9 mouse cellular contexts compared by ENCODE assay signal in the genomic region with DNA sequence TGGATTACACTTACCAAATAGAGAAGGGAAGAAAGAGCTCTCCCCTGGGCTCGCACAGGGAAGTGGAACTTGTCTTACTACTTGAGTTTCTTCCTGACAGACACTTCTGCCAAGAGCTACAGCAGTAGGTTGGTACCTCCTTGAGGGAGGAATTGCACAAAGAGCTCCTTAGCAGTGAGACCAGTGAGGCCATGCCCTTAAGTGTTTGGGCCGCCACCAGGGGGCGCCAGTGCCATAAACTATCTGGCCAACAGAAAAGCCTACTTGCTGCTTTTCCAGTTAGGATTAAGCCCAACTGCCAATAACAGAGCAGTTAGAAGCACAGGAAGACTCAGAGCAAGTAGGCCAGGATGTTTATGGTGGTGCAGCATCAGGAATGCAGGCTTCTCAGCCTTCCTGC. TPM values are rescaled to one million over a fixed set of nuclear protein-coding genes. Genes with fewer than 3 reads are reported as not detected.
DNase-seq lines count a peak whose midpoint lies in the region; ATAC-seq lines count a peak whose summit lies in the region.
"Had no signal": no experiment of that assay in that cellular context is flagged by ENCODE, and none has a peak within 500 bp of the region (broad histone marks: within the 10 kb centered on the region; RNA-seq: fewer than 3 reads in every experiment).

No protein-coding gene starts in this region.

- ATAC-seq in embryonic facial prominence, embryonic 14.5 days (ENCODE audit: low read depth): peak; percentile 84
- 0 out of 2 replicates have a peak, but pooled peaks have one; percentile 25 for ATAC-seq in kidney, embryonic 15.5 days (replicated peaks; ENCODE audit: low FRiP score)
- ATAC-seq in limb, embryonic 15.5 days (ENCODE audit: insufficient number of reproducible peaks, low FRiP score, low TSS enrichment, low read depth): peak; percentile 52; the same call in 1 of the 2 replicates
- peak; percentile 58; the same call in 1 of the 2 replicates for ATAC-seq in stomach, embryonic 16.5 days (ENCODE audit: insufficient read depth, low FRiP score)

- no peaks in the 10 kb centered on the region for H3K9me3 ChIP-seq in embryonic facial prominence, embryonic 14.5 days (ENCODE audit: control insufficient read depth, low read length)
- H3K9me3 ChIP-seq in kidney, embryonic 15.5 days (replicated peaks): no peaks in the 10 kb centered on the region
- no peaks in the 10 kb centered on the region for H3K9me3 ChIP-seq in limb, embryonic 15.5 days
- no peaks in the 10 kb centered on the region for H3K9me3 ChIP-seq in stomach, embryonic 16.5 days (replicated peaks; ENCODE audit: control insufficient read depth, low read length)

- H3K9ac ChIP-seq in embryonic facial prominence, embryonic 14.5 days (ENCODE audit: low read depth, low read length): no peak overlapping the region
- H3K9ac ChIP-seq in kidney, embryonic 15.5 days: no peak overlapping the region
- no peak overlapping the region for H3K9ac ChIP-seq in limb, embryonic 15.5 days
- no peak overlapping the region for H3K9ac ChIP-seq in stomach, embryonic 16.5 days (ENCODE audit: low read length)

- H3K4me2 ChIP-seq in embryonic facial prominence, embryonic 14.5 days (ENCODE audit: low read depth, low read length): no peak overlapping the region
- H3K4me2 ChIP-seq in kidney, embryonic 15.5 days: no peak overlapping the region
- no peak overlapping the region for H3K4me2 ChIP-seq in limb, embryonic 15.5 days
- no peak overlapping the region for H3K4me2 ChIP-seq in stomach, embryonic 16.5 days (ENCODE audit: low read depth, low read length)

- peak; percentile 78 for DNase-seq in CD4-positive helper T cell, adult 2 months (ENCODE audit: low read depth, low spot score)
- DNase-seq in adrenal gland, postnatal 4 days (ENCODE audit: low spot score in 2 of 2): peak; percentile 72 to 78
- peak; percentile 94 for DNase-seq in embryonic facial prominence, embryonic 14.5 days (ENCODE audit: low spot score)
- DNase-seq in heart, adult 8-10 months (ENCODE audit: low spot score): peak; percentile 79
- DNase-seq in neural tube, embryonic 10.5 days (ENCODE audit: extremely low spot score, low spot score): peak; percentile 89

- peaks cover 78% of the 10 kb centered on the region for H3K36me3 ChIP-seq in embryonic facial prominence, embryonic 14.5 days (ENCODE audit: control insufficient read depth, insufficient read depth, low read length)
- H3K36me3 ChIP-seq in kidney, embryonic 15.5 days: peaks cover 76% of the 10 kb centered on the region
- H3K36me3 ChIP-seq in limb, embryonic 15.5 days: peaks cover 71% of the 10 kb centered on the region
- H3K36me3 ChIP-seq in stomach, embryonic 16.5 days (ENCODE audit: control insufficient read depth, insufficient read depth, low read length): 0 out of 2 replicates have a peak, but pooled peaks cover 7% of the 10 kb centered on the region

- H3K4me1 ChIP-seq in embryonic facial prominence, embryonic 14.5 days (ENCODE audit: control insufficient read depth, insufficient read depth, low read length): no peaks in the 10 kb centered on the region
- H3K4me1 ChIP-seq in kidney, embryonic 15.5 days: no peaks in the 10 kb centered on the region
- no peaks in the 10 kb centered on the region; the same call in 1 of the 2 replicates for H3K4me1 ChIP-seq in limb, embryonic 15.5 days
- no peaks in the 10 kb centered on the region for H3K4me1 ChIP-seq in stomach, embryonic 16.5 days (ENCODE audit: control insufficient read depth, insufficient read depth, low read length)

- WGBS in embryonic facial prominence, embryonic 14.5 days: 17% methylated on average over 3 of the region's 3 CpGs
- 15% methylated on average over 3 of the region's 3 CpGs for WGBS in kidney, embryonic 15.5 days
- WGBS in limb, embryonic 15.5 days: 19% methylated on average over 3 of the region's 3 CpGs
- 14% methylated on average over 3 of the region's 3 CpGs for WGBS in stomach, embryonic 16.5 days

- H3K4me3 ChIP-seq in embryonic facial prominence, embryonic 14.5 days (ENCODE audit: low read depth, low read length): no peak overlapping the region
- no peak overlapping the region for H3K4me3 ChIP-seq in kidney, embryonic 15.5 days (replicated peaks)
- H3K4me3 ChIP-seq in limb, embryonic 15.5 days: no peak overlapping the region
- no peak overlapping the region for H3K4me3 ChIP-seq in stomach, embryonic 16.5 days (replicated peaks; ENCODE audit: low read length)
- H3K4me3 ChIP-seq: erythroblast, embryonic 14.5 days had no signal

- no peak overlapping the region for H3K27ac ChIP-seq in embryonic facial prominence, embryonic 14.5 days (replicated peaks; ENCODE audit: low read depth, low read length)
- H3K27ac ChIP-seq in kidney, embryonic 15.5 days: no peak overlapping the region
- no peak overlapping the region for H3K27ac ChIP-seq in limb, embryonic 15.5 days
- no peak overlapping the region for H3K27ac ChIP-seq in stomach, embryonic 16.5 days (ENCODE audit: low read length)

- no peaks in the 10 kb centered on the region for H3K27me3 ChIP-seq in embryonic facial prominence, embryonic 14.5 days (replicated peaks; ENCODE audit: control insufficient read depth, insufficient read depth, low read length)
- no peaks in the 10 kb centered on the region for H3K27me3 ChIP-seq in kidney, embryonic 15.5 days
- H3K27me3 ChIP-seq in limb, embryonic 15.5 days: no peaks in the 10 kb centered on the region
- no peaks in the 10 kb centered on the region for H3K27me3 ChIP-seq in stomach, embryonic 16.5 days (ENCODE audit: control insufficient read depth, insufficient read depth, low read length)

RNA-seq across cellular contexts. Expression of gene Glipr2, which starts 31.4 kb away (rescaled TPM):
- total RNA-seq in adrenal gland, postnatal 4 days (2021): 10 to 100 TPM; 14.6 to 18.0 TPM
- polyA plus RNA-seq in embryonic facial prominence, embryonic 14.5 days (2014; fragmentation: Nextera tagmentation; extraction: Ambion mirVana): 121 and 129 TPM in 2 replicates
- total RNA-seq in heart, adult 8-10 months (2022): 1 to 10 TPM; 2.3 to 5.2 (median 2.8) TPM
- 71.7 and 73.9 TPM in 2 replicates for polyA plus RNA-seq in kidney, embryonic 15.5 days (2015; fragmentation: Nextera tagmentation; extraction: Ambion mirVana)
- 85.6 and 108 TPM in 2 replicates for polyA plus RNA-seq in limb, embryonic 15.5 days (2015; fragmentation: Nextera tagmentation; extraction: Ambion mirVana)
- polyA plus RNA-seq in stomach, embryonic 16.5 days (2015; fragmentation: Nextera tagmentation; extraction: Ambion mirVana): 105 and 120 TPM in 2 replicates

RNA-seq across cellular contexts. Expression of gene Reck, which starts 50.4 kb away (rescaled TPM):
- total RNA-seq in adrenal gland, postnatal 4 days (2021): 10 to 100 TPM; 25.6 to 26.6 TPM
- 42.3 and 47.3 TPM in 2 replicates for polyA plus RNA-seq in embryonic facial prominence, embryonic 14.5 days (2014; fragmentation: Nextera tagmentation; extraction: Ambion mirVana)
- 1 to 10 TPM; 4.4 to 5.7 (median 5.2) TPM for total RNA-seq in heart, adult 8-10 months (2022)
- 24.1 and 25.0 TPM in 2 replicates for polyA plus RNA-seq in kidney, embryonic 15.5 days (2015; fragmentation: Nextera tagmentation; extraction: Ambion mirVana)
- polyA plus RNA-seq in limb, embryonic 15.5 days (2015; fragmentation: Nextera tagmentation; extraction: Ambion mirVana): 34.6 and 37.9 TPM in 2 replicates
- 23.8 and 25.4 TPM in 2 replicates for polyA plus RNA-seq in stomach, embryonic 16.5 days (2015; fragmentation: Nextera tagmentation; extraction: Ambion mirVana)
- polyA plus RNA-seq: erythroblast, embryonic 14.5 days had no signal

RNA-seq across cellular contexts. Expression of gene Ccin, which starts 57.5 kb away (rescaled TPM):
- under 1 TPM in 1 of 2 experiments, not detected in 1; 0.20 TPM for total RNA-seq in adrenal gland, postnatal 4 days (2021)
- not detected in 2 replicates for polyA plus RNA-seq in embryonic facial prominence, embryonic 14.5 days (2014; fragmentation: Nextera tagmentation; extraction: Ambion mirVana)
- total RNA-seq in heart, adult 8-10 months (2022): not detected
- polyA plus RNA-seq in kidney, embryonic 15.5 days (2015; fragmentation: Nextera tagmentation; extraction: Ambion mirVana): not detected in 2 replicates
- polyA plus RNA-seq in limb, embryonic 15.5 days (2015; fragmentation: Nextera tagmentation; extraction: Ambion mirVana): not detected in 2 replicates
- not detected in 2 replicates for polyA plus RNA-seq in stomach, embryonic 16.5 days (2015; fragmentation: Nextera tagmentation; extraction: Ambion mirVana)
- polyA plus RNA-seq: erythroblast, embryonic 14.5 days had no signal

Comparison
In these comparisons a context has a peak if more than half of its experiments do, and no peak if none do; other contexts are left out.
1. ATAC-seq: peak in every context shown above with its lines; median percentile 84 in embryonic facial prominence, embryonic 14.5 days; 58 in stomach, embryonic 16.5 days; 52 in limb, embryonic 15.5 days; 25 in kidney, embryonic 15.5 days.